Mouse (Mus musculus): Measurements from ENCODE around the gene Nek7.

Nek7 gene

GRCm38 (mm10) chr1:138568434-138569232 is 51.3 kb downstream of the Nek7 start:
- peak in 1 of 2 experiments; percentile 43 for DNase-seq

GRCm38 (mm10) chr1:138567946-138568345 is 52.0 kb downstream of the Nek7 start:
- peak; percentile 44 to 55 for DNase-seq

GRCm38 (mm10) chr1:138564677-138565076 is 55.3 kb downstream of the Nek7 start:
- no peak for DNase-seq

GRCm38 (mm10) chr1:138560733-138561132 is 59.2 kb downstream of the Nek7 start:
- DNase-seq, result no peak

- DNase-seq, result peak in 1 of 2 experiments; percentile 27
Observed at GRCm38 (mm10) chr1:138559213-138560101, 60.5 kb downstream of the Nek7 start.

GRCm38 (mm10) chr1:138558342-138558741 is 61.6 kb downstream of the Nek7 start:
- no peak for DNase-seq

- DNase-seq, result no peak
Observed at GRCm38 (mm10) chr1:138554926-138555325, 65.0 kb downstream of the Nek7 start.

GRCm38 (mm10) chr1:138550184-138550583 is 69.8 kb downstream of the Nek7 start:
- no peak for DNase-seq

- DNase-seq, result no peak
Observed at GRCm38 (mm10) chr1:138542170-138542515, 77.8 kb downstream of the Nek7 start.

GRCm38 (mm10) chr1:138541495-138542169 is 78.3 kb downstream of the Nek7 start:
- no peak for DNase-seq

GRCm38 (mm10) chr1:138539713-138540112 is 80.2 kb downstream of the Nek7 start:
- no peak for DNase-seq

- DNase-seq, result no peak
Observed at GRCm38 (mm10) chr1:138538217-138538616, 81.7 kb downstream of the Nek7 start.

- DNase-seq, result no peak
Observed at GRCm38 (mm10) chr1:138535758-138536574, 84.0 kb downstream of the Nek7 start.

- no peak for DNase-seq
Observed at GRCm38 (mm10) chr1:138530604-138531003, 89.3 kb downstream of the Nek7 start.

GRCm38 (mm10) chr1:138523962-138524361 is 96.0 kb downstream of the Nek7 start:
- DNase-seq, result no peak

- DNase-seq, result no peak
Observed at GRCm38 (mm10) chr1:138518235-138518634, 101.7 kb downstream of the Nek7 start.

GRCm38 (mm10) chr1:138517360-138518099 is 102.4 kb downstream of the Nek7 start:
- no peak for DNase-seq

GRCm38 (mm10) chr1:138516946-138517345 is 103.0 kb downstream of the Nek7 start:
- DNase-seq, result no peak

GRCm38 (mm10) chr1:138515362-138515761 is 104.6 kb downstream of the Nek7 start:
- no peak for DNase-seq

GRCm38 (mm10) chr1:138513982-138514381 is 106.0 kb downstream of the Nek7 start:
- DNase-seq, result no peak

- DNase-seq, result no peak
Observed at GRCm38 (mm10) chr1:138510566-138510965, 109.4 kb downstream of the Nek7 start.
